Mouse (Mus musculus) liver, embryonic 16.5 days (tissue): ENCODE measurements around the gene Ush2a. TPM values are rescaled to one million over a fixed set of nuclear protein-coding genes. Genes with fewer than 3 reads are reported as not detected.

Source experiments
- ATAC-seq: fragments of 200-750 bp; cut with Nextera tagmentation; 2 replicates; pipeline ENCODE4 v1.8.0; 2017; ENCODE audit warnings: low read depth, mild to moderate bottlenecking, moderate number of reproducible peaks, moderate library complexity
- H3K27ac ChIP-seq: fragments of 300-500 bp; sonication (generic); 2 replicates; pipeline ENCODE4 v1.5.1; 2014; ENCODE audit warnings: mild to moderate bottlenecking, low read length
- H3K27me3 ChIP-seq: fragments of 300-500 bp; sonication (generic); 2 replicates; pipeline ENCODE4 v1.6.1; 2014; ENCODE audit warnings: low read depth, low read length, mixed read lengths; ENCODE audit not compliant: control insufficient read depth, insufficient read depth
- H3K36me3 ChIP-seq: fragments of 300-500 bp; sonication (generic); 2 replicates; pipeline ENCODE4 v1.6.1; 2014; ENCODE audit warnings: mild to moderate bottlenecking; ENCODE audit not compliant: control insufficient read depth, insufficient read depth
- H3K4me1 ChIP-seq: fragments of 300-500 bp; sonication (generic); 2 replicates; pipeline ENCODE4 v1.6.1; 2014; ENCODE audit warnings: low read depth, low read length, mixed read lengths; ENCODE audit not compliant: control insufficient read depth
- H3K4me2 ChIP-seq: fragments of 300-500 bp; sonication (generic); 2 replicates; pipeline ENCODE4 v1.6.1; 2014; ENCODE audit warnings: low read depth, low read length, mixed read lengths
- H3K4me3 ChIP-seq: fragments of 300-500 bp; sonication (generic); 2 replicates; pipeline ENCODE4 v1.5.1; 2014; ENCODE audit warnings: low read depth, mild to moderate bottlenecking, low read length
- H3K9ac ChIP-seq: fragments of 300-500 bp; sonication (generic); 2 replicates; pipeline ENCODE4 v1.6.1; 2014; ENCODE audit warnings: low read depth, low read length
- H3K9me3 ChIP-seq: fragments of 300-500 bp; sonication (generic); replicated peaks from 2 replicates; pipeline ENCODE4 v1.6.1; 2016; ENCODE audit warnings: low read length; ENCODE audit not compliant: control insufficient read depth
- WGBS: fragments of 180-500 bp; shearing (Covaris S2); extraction: QIAGEN DNeasy Blood & Tissue Kit; methylation state at CpG from one replicate; pipeline ENCODE4 v1.1.7; 2014; ENCODE audit not compliant: insufficient replicate concordance; 5-methylcytosine and 5-hydroxymethylcytosine counted together
- polyA plus RNA-seq: library from polyadenylated mRNA; unstranded; fragments of >200 nt; fragmentation: Nextera tagmentation; extraction: Ambion mirVana; gene quantifications from 2 replicates; pipeline ENCODE4 v1.2.1, GENCODE M21; 2015

Ush2a gene
- polyA plus RNA-seq, 1 experiment from 2014 or later = 0.01 TPM

- no peak for ATAC-seq
- Histone ChIP-seq H3K4me2 (no peak overlapping the region), H3K27ac (no peak overlapping the region), H3K27me3 (no peaks in the 10 kb centered on the region), H3K4me1 (no peaks in the 10 kb centered on the region), H3K4me3 (no peak overlapping the region), H3K9me3 (no peaks in the 10 kb centered on the region), H3K9ac (no peak overlapping the region), H3K36me3 (no peaks in the 10 kb centered on the region)
- 49% methylated on average over 2 of the region's 2 CpGs for WGBS
These were observed 92.9 kb downstream of the Ush2a start for GRCm38 (mm10) chr1:188354726-188355125.

- Histone ChIP-seq H3K4me1 (no peaks in the 10 kb centered on the region), H3K9me3 (no peaks in the 10 kb centered on the region), H3K27ac (no peak overlapping the region), H3K36me3 (no peaks in the 10 kb centered on the region), H3K27me3 (no peaks in the 10 kb centered on the region), H3K4me3 (no peak overlapping the region), H3K4me2 (no peak overlapping the region), H3K9ac (no peak overlapping the region)
- ATAC-seq = no peak
- WGBS = 61% methylated on average over 3 of the region's 3 CpGs
These were observed 101.7 kb downstream of the Ush2a start for GRCm38 (mm10) chr1:188363548-188363947.

- WGBS = 22% methylated on average over 1 of the region's 1 CpGs
- H3K9me3 ChIP-seq = no peaks in the 10 kb centered on the region
- H3K4me2 ChIP-seq = no peak overlapping the region
- ATAC-seq = no peak
- no peaks in the 10 kb centered on the region for H3K27me3 ChIP-seq
- H3K36me3 ChIP-seq = no peaks in the 10 kb centered on the region
- no peak overlapping the region for H3K4me3 ChIP-seq
- H3K27ac ChIP-seq = no peak overlapping the region
- no peak overlapping the region for H3K9ac ChIP-seq
- H3K4me1 ChIP-seq = peaks cover 5% of the 10 kb centered on the region
These were observed 123.4 kb downstream of the Ush2a start for GRCm38 (mm10) chr1:188385180-188385579.

- Histone ChIP-seq H3K9me3 (no peaks in the 10 kb centered on the region), H3K36me3 (no peaks in the 10 kb centered on the region), H3K9ac (no peak overlapping the region), H3K4me1 (peaks cover 5% of the 10 kb centered on the region), H3K4me2 (no peak overlapping the region), H3K4me3 (no peak overlapping the region), H3K27ac (no peak overlapping the region), H3K27me3 (no peaks in the 10 kb centered on the region)
- ATAC-seq = no peak
- WGBS = 34% methylated on average over 7 of the region's 7 CpGs
These were observed 124.0 kb downstream of the Ush2a start for GRCm38 (mm10) chr1:188385733-188386261.

- no peak overlapping the region for H3K9ac ChIP-seq
- H3K4me1 ChIP-seq = peaks cover 5% of the 10 kb centered on the region
- no peaks in the 10 kb centered on the region for H3K27me3 ChIP-seq
- H3K4me2 ChIP-seq = no peak overlapping the region
- no peak overlapping the region for H3K27ac ChIP-seq
- ATAC-seq = no peak
- 22% methylated on average over 3 of the region's 3 CpGs for WGBS
- H3K9me3 ChIP-seq = no peaks in the 10 kb centered on the region
- H3K36me3 ChIP-seq = no peaks in the 10 kb centered on the region
- no peak overlapping the region for H3K4me3 ChIP-seq
These were observed 125.5 kb downstream of the Ush2a start for GRCm38 (mm10) chr1:188387321-188387720.

GRCm38 (mm10) chr1:188387820-188388471, 126.1 kb downstream of the Ush2a start:
- peaks cover 5% of the 10 kb centered on the region for H3K4me1 ChIP-seq
- WGBS = 7% methylated on average over 2 of the region's 2 CpGs
- H3K4me2 ChIP-seq = no peak overlapping the region
- ATAC-seq = peak; percentile 83
- H3K9me3 ChIP-seq = no peaks in the 10 kb centered on the region
- no peak overlapping the region for H3K9ac ChIP-seq
- no peaks in the 10 kb centered on the region for H3K27me3 ChIP-seq
- H3K36me3 ChIP-seq = no peaks in the 10 kb centered on the region
- peak overlapping the region; percentile 67 for H3K27ac ChIP-seq
- H3K4me3 ChIP-seq = no peak overlapping the region

- Histone ChIP-seq H3K9me3 (no peaks in the 10 kb centered on the region), H3K4me2 (no peak overlapping the region), H3K4me3 (no peak overlapping the region), H3K36me3 (no peaks in the 10 kb centered on the region), H3K4me1 (peaks cover 5% of the 10 kb centered on the region), H3K27me3 (no peaks in the 10 kb centered on the region), H3K9ac (no peak overlapping the region), H3K27ac (no peak overlapping the region)
- no peak for ATAC-seq
- WGBS = 64% methylated on average over 6 of the region's 6 CpGs
These were observed 128.3 kb downstream of the Ush2a start for GRCm38 (mm10) chr1:188390080-188390479.

- H3K27ac ChIP-seq = no peak overlapping the region
- no peak overlapping the region for H3K9ac ChIP-seq
- WGBS = 46% methylated on average over 4 of the region's 4 CpGs
- H3K4me1 ChIP-seq = no peaks in the 10 kb centered on the region; the same call in 1 of the 2 replicates
- no peak overlapping the region for H3K4me2 ChIP-seq
- no peaks in the 10 kb centered on the region for H3K9me3 ChIP-seq
- ATAC-seq = no peak
- H3K36me3 ChIP-seq = no peaks in the 10 kb centered on the region
- no peak overlapping the region for H3K4me3 ChIP-seq
- no peaks in the 10 kb centered on the region for H3K27me3 ChIP-seq
These were observed 145.4 kb downstream of the Ush2a start for GRCm38 (mm10) chr1:188407176-188407575.

- no peak overlapping the region for H3K4me2 ChIP-seq
- 46% methylated on average over 8 of the region's 8 CpGs for WGBS
- no peak overlapping the region for H3K27ac ChIP-seq
- no peak overlapping the region for H3K9ac ChIP-seq
- no peaks in the 10 kb centered on the region for H3K27me3 ChIP-seq
- H3K9me3 ChIP-seq = no peaks in the 10 kb centered on the region
- H3K4me1 ChIP-seq = no peaks in the 10 kb centered on the region; the same call in 1 of the 2 replicates
- ATAC-seq = peak; percentile 39; the same call in 1 of the 2 replicates
- H3K4me3 ChIP-seq = no peak overlapping the region
- H3K36me3 ChIP-seq = no peaks in the 10 kb centered on the region
These were observed 146.0 kb downstream of the Ush2a start for GRCm38 (mm10) chr1:188407613-188408386.
